Mouse (Mus musculus): ENCODE results near the gene Eif6. TPM values are rescaled to one million over a fixed set of nuclear protein-coding genes. Genes with fewer than 3 reads are reported as not detected.
A peak's percentile ranks its signal among the peaks of the same experiment; 100 is the strongest.

Gene Eif6
- polyA plus RNA-seq (2012; ENCODE audit: insufficient read depth, low replicate concordance): 266 and 882 TPM in 2 replicates

DNA sequence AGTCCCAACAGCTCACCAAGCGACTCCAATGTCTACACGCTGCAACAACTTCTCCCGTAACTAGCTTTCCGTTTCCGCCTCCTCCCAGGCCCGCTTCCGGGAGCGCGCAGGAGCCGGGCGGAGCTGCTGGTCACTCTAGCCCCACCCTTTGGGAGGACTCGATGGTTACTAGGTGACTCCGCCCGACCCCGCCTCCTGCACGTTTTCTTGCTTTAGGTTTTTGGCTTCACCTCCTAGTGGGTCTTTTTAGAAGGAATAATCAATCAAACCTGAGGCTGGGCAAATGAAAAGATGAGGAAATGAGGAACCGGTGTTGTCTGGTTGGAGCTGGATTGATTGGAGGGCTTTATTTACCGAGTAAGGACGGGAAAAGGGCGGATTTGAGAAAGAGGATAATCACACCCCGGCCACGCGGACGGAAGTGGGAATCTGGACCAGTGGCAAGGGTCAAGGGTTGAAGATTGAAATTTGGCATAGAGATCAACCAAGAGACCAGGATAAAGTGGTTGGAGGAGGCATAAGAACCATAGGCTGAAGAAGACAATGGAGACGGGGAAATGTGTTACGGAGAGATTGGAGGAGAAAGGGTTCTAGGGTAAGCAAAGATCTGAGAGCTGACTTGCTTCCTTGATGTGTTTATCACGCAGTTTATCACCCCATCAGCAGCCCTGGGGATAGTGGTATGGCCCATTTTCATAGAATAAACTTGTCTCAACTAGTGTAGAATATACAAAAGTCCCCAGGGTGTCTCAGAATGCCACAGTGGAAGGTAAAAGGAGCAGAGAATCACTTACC is at the start of gene Eif6:
TSS of gene Eif6 (minus strand) at position 296 of the 795 bp plus-strand sequence.
- Histone ChIP-seq H3K4me3 (replicated peaks) (peak within 1 kb of the TSS; percentile 99), H3K4me1 (peaks cover 45% of the 10 kb centered on the region), H3K27me3 (replicated peaks) (peaks cover 13% of the 10 kb centered on the region), H3K36me3 (replicated peaks; ENCODE audit: low read length) (peaks cover 25% of the 10 kb centered on the region), H3K9me3 (no peaks in the 10 kb centered on the region)
- no peak for TF ChIP-seq GATA1 (IDR thresholded peaks at IDR 0.05; ENCODE audit: borderline replicate concordance, low read length)
- TF ChIP-seq FLI1 (IDR thresholded peaks at IDR 0.05; ENCODE audit: low read length): no peak

DNA sequence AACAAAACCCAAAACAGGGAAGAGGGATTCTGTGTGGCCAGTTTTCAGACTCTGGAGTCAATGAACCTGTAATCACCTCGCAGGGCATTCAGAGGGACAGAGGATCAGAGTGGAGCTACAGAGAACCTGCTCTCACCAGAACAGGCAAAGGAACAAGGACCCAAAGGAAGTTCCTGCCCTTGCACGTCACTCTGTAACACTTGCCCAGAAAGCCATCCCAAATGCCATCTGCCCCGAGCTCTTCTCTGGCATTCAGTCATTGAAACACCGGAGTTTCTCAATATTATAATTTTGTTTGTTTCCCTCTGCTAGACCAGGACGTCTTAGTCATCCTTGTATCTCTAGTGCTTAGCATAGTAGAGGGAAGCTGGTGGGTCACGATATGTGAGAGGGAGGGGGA is 46.9 kb upstream of the Eif6 start:
- Histone ChIP-seq H3K9me3 (no peaks in the 10 kb centered on the region), H3K4me3 (replicated peaks) (peak overlapping the region; percentile 74), H3K36me3 (replicated peaks; ENCODE audit: low read length) (peaks cover 80% of the 10 kb centered on the region), H3K27me3 (replicated peaks) (no peaks in the 10 kb centered on the region), H3K4me1 (peaks cover 83% of the 10 kb centered on the region)
- no peak for TF ChIP-seq GATA1 (IDR thresholded peaks at IDR 0.05; ENCODE audit: borderline replicate concordance, low read length)
- TF ChIP-seq FLI1 (IDR thresholded peaks at IDR 0.05; ENCODE audit: low read length): no peak

DNA sequence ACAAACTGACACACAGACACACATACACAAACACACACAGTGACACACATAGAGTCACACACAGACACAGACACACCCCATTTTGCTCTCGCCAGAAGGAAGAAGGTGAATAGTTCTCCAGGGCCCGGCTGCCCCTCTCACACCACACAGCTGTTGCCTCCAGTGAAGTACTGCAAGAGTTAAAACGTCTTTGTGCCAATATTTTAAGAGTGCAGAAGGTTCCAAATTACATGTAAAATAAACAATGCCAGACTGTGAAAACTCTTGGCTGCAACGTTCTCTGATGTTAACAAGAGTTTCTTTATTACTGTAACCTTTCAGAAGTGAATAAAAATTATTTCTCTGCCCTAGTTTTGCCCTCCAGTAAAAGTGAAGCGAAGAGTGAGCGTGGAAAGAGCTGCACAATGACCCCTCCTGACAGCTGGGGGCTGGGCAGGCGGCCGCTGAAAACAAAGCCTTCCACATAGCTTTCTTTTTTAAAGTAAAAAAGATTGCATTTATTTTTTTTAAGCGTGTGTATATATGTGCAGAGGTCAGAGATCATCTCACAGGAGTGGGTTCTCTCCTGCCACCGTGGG is 46.3 kb upstream of the Eif6 start:
- H3K36me3 ChIP-seq (replicated peaks; ENCODE audit: low read length): peaks cover 84% of the 10 kb centered on the region
- H3K27me3 ChIP-seq (replicated peaks): no peaks in the 10 kb centered on the region
- TF ChIP-seq GATA1 (IDR thresholded peaks at IDR 0.05; ENCODE audit: borderline replicate concordance, low read length): no peak
- no peak for TF ChIP-seq FLI1 (IDR thresholded peaks at IDR 0.05; ENCODE audit: low read length)

DNA sequence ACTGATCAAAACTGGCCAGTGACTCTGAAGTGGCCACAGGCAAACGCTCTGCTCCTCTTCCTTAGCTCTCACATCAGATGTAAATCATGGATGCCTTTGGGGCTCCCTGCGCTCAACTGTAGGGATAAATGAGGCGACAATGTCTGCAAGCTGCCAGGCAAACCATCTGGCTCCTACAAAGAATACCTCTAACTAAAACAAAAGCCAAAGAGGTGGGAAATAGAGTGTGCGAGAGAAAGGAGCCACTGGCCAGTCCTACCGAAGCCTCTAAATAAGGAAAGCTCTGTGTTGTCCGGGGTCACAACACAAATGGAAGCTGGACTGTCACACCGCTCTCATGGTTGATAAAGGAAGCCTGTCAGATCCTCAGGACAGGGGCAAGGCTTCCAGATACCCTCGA is 45.8 kb upstream of the Eif6 start:
- no peaks in the 10 kb centered on the region for H3K27me3 ChIP-seq (replicated peaks)
- no peak overlapping the region for H3K4me3 ChIP-seq (replicated peaks)
- peaks cover 86% of the 10 kb centered on the region for H3K4me1 ChIP-seq
- TF ChIP-seq FLI1 (IDR thresholded peaks at IDR 0.05; ENCODE audit: low read length) (no peak), GATA1 (IDR thresholded peaks at IDR 0.05; ENCODE audit: borderline replicate concordance, low read length) (no peak)
- peaks cover 86% of the 10 kb centered on the region for H3K36me3 ChIP-seq (replicated peaks; ENCODE audit: low read length)
- H3K9me3 ChIP-seq: no peaks in the 10 kb centered on the region

More for the DNA sequence above, 46.3 kb upstream of the Eif6 start:
- Histone ChIP-seq H3K9me3 (no peaks in the 10 kb centered on the region), H3K4me1 (peaks cover 86% of the 10 kb centered on the region), H3K4me3 (replicated peaks) (peak overlapping the region; percentile 74)

DNA sequence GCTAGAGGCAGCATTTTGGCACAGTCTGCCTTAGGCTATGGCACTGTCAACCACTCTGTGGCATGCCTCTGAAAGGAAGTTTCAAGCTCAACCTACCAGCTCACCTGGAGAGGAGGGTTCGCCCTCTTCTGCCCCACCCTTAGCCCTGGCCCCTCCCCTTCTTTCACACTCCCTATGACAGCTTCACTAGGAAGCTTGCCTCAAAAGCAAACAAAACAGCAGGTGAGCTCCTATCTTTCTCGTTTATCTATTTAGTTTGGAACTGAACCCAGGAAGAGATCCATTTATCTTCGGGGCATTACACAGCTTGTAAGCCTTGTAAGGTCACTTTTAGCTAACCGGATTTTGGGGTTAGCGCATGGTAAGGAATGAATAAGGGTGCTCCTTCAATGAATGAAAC is 43.0 kb upstream of the Eif6 start:
- no peaks in the 10 kb centered on the region for H3K9me3 ChIP-seq
- peaks cover 77% of the 10 kb centered on the region for H3K36me3 ChIP-seq (replicated peaks; ENCODE audit: low read length)
- no peak overlapping the region for H3K4me3 ChIP-seq (replicated peaks)
- peaks cover 67% of the 10 kb centered on the region for H3K4me1 ChIP-seq
- no peak for TF ChIP-seq GATA1 (IDR thresholded peaks at IDR 0.05; ENCODE audit: borderline replicate concordance, low read length)
- no peak for TF ChIP-seq FLI1 (IDR thresholded peaks at IDR 0.05; ENCODE audit: low read length)
- no peaks in the 10 kb centered on the region for H3K27me3 ChIP-seq (replicated peaks)

DNA sequence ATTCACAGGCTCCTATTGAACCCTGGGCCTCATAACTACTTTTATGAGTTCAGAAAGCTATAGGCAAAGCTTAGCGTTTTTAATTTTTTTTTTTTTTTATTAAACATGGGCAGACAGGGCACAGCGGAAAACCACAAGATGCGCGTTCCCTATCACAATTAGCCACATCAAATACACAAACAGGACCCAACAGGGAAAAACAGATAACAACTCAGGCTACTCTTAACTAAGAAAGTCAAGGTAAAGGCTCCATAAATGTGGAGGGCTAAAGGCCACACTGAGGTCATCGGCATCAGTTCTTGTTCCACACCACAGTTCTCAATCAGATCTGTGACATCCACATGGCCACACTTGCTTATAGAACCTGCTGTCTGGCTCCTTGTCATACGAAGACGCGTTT is 41.6 kb upstream of the Eif6 start:
- Histone ChIP-seq H3K36me3 (replicated peaks; ENCODE audit: low read length) (peaks cover 79% of the 10 kb centered on the region), H3K4me1 (peaks cover 53% of the 10 kb centered on the region), H3K4me3 (replicated peaks) (no peak overlapping the region), H3K9me3 (no peaks in the 10 kb centered on the region), H3K27me3 (replicated peaks) (no peaks in the 10 kb centered on the region)
- TF ChIP-seq FLI1 (IDR thresholded peaks at IDR 0.05; ENCODE audit: low read length) (no peak), GATA1 (IDR thresholded peaks at IDR 0.05; ENCODE audit: borderline replicate concordance, low read length) (no peak)

DNA sequence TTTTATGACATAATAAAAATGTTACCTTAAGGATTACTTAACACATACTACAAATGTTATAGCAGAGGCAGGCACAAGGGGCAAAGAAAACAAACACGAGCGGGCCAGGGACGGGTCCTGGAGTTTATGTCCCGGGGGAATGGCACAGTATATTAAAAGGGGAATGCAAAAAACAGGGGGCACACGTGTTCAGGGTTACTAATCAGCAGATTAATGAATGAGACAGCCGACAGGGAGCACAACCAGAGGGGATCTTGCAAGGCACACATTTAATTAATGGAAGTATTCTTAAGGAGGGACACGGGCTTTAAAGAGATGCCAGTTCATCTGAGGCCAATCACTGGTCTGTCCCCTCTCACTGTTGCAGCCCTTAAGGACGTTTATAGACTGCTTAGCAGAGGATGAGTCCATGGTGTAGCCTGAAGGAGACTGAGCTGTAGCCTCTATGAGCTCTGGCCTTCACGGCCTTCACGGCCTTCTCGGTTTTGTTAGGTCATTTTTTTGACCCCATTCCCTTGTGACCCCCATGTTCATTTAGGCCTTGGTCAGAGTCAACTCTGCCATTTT is 36.7 kb upstream of the Eif6 start:
- TF ChIP-seq FLI1 (IDR thresholded peaks at IDR 0.05; ENCODE audit: low read length) (no peak), GATA1 (IDR thresholded peaks at IDR 0.05; ENCODE audit: borderline replicate concordance, low read length) (no peak)
- Histone ChIP-seq H3K4me1 (peaks cover 14% of the 10 kb centered on the region), H3K4me3 (replicated peaks) (no peak overlapping the region), H3K36me3 (replicated peaks; ENCODE audit: low read length) (peaks cover 71% of the 10 kb centered on the region), H3K27me3 (replicated peaks) (no peaks in the 10 kb centered on the region), H3K9me3 (no peaks in the 10 kb centered on the region)

DNA sequence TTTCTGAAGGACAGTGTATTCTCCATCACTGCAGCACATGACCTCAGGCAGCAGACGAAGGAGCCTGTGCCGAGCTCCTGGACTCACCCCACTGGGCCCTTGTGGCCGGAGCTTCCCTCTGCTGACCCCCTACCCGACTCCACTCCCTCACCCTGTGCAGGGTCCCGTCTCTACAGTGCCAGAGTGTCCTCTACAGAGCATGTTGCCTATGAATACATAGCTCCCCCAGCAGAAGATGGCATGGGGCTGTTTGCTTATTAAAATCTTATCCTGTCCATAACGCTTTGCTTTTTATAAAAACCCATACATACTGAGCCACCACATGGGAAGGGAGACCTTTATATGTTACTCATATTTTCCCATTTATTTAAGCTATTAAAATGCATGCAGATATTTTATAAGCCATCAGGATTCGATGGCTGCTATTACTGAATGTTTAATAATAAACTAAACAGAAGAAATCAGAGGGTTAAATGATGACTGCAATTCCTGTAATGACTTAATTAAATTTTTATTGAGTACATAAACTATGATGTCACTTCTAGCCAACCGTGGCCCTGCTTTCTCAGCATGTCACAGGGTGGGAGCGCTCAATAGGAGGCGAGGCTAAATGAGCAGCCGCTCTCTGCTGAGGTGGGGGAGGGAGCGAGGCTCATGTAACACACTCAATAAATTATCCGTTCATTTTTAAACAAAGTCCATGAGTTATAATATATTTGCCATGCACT is 36.0 kb upstream of the Eif6 start:
- Histone ChIP-seq H3K9me3 (no peaks in the 10 kb centered on the region), H3K27me3 (replicated peaks) (no peaks in the 10 kb centered on the region), H3K36me3 (replicated peaks; ENCODE audit: low read length) (peaks cover 72% of the 10 kb centered on the region), H3K4me1 (peaks cover 9% of the 10 kb centered on the region), H3K4me3 (replicated peaks) (no peak overlapping the region)
- TF ChIP-seq GATA1 (IDR thresholded peaks at IDR 0.05; ENCODE audit: borderline replicate concordance, low read length): no peak
- no peak for TF ChIP-seq FLI1 (IDR thresholded peaks at IDR 0.05; ENCODE audit: low read length)

DNA sequence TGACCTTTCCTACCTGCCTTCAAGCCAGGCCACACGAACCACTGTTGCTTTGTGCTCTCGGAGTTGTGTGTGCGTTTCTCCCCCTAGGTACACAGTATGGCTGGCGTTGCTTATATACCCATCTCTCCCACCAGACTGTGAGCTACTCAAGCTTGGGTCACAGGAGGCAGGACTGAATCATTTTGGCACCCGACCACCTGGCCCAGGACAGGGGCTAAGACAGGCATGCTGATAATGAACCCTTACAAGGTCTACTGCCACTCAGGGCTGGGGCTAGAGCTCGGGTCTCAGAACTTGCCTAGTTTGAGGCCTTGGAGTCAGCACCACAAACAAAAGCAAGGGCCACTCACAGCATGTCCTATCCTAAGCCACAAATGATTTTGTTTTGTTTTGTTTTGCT is 34.9 kb upstream of the Eif6 start:
- Histone ChIP-seq H3K4me1 (0 out of 2 replicates have a peak, but pooled peaks cover 6% of the 10 kb centered on the region), H3K36me3 (replicated peaks; ENCODE audit: low read length) (peaks cover 72% of the 10 kb centered on the region), H3K9me3 (no peaks in the 10 kb centered on the region), H3K27me3 (replicated peaks) (no peaks in the 10 kb centered on the region), H3K4me3 (replicated peaks) (no peak overlapping the region)
- TF ChIP-seq GATA1 (IDR thresholded peaks at IDR 0.05; ENCODE audit: borderline replicate concordance, low read length): no peak
- no peak for TF ChIP-seq FLI1 (IDR thresholded peaks at IDR 0.05; ENCODE audit: low read length)

Measured in megakaryocyte, embryonic 14.5 days (primary cell).